12 mouse cellular contexts compared by ENCODE assay signal in genomic region chr5:75450564-75450963, GRCm38 (mm10).
DNase-seq lines count a peak whose midpoint lies in the region; ATAC-seq and TF ChIP-seq lines count a peak whose summit lies in the region.
"Had no signal": no experiment of that assay in that cellular context is flagged by ENCODE, and none has a peak within 500 bp of the region (broad histone marks: within the 10 kb centered on the region; RNA-seq: fewer than 3 reads in every experiment).

No protein-coding gene starts in this region.

- WGBS in kidney, embryonic 15.5 days, result 52% methylated on average over 9 of the region's 9 CpGs
- WGBS in liver, postnatal 0 days (ENCODE audit: insufficient replicate concordance), result 55% methylated on average over 9 of the region's 9 CpGs

- peak; percentile 71 for ATAC-seq in kidney, embryonic 15.5 days (replicated peaks; ENCODE audit: low FRiP score)
- peak; percentile 62 for ATAC-seq in liver, postnatal 0 days

- no peak overlapping the region for H3K4me2 ChIP-seq in kidney, embryonic 15.5 days
- 0 out of 2 replicates have a peak overlapping the region, but pooled peaks have one; percentile 19 for H3K4me2 ChIP-seq in liver, postnatal 0 days (ENCODE audit: low read depth, low read length)
- H3K4me2 ChIP-seq: limb, embryonic 15.5 days had no signal

- no peak overlapping the region for H3K9ac ChIP-seq in kidney, embryonic 15.5 days
- H3K9ac ChIP-seq in liver, postnatal 0 days (replicated peaks), result no peak overlapping the region
- H3K9ac ChIP-seq: limb, embryonic 15.5 days had no signal

- intact Hi-C loops in heart, postnatal 25 days (cut with DNase I), result no loop called here

- no peak overlapping the region for H3K27ac ChIP-seq in kidney, embryonic 15.5 days
- H3K27ac ChIP-seq in liver, postnatal 0 days (ENCODE audit: low read depth), result no peak overlapping the region
- H3K27ac ChIP-seq: layer of hippocampus, adult 2 months; limb, embryonic 15.5 days had no signal

- H3K36me3 ChIP-seq in kidney, embryonic 15.5 days, result no peaks in the 10 kb centered on the region
- H3K36me3 ChIP-seq in liver, postnatal 0 days (replicated peaks; ENCODE audit: insufficient read depth, low read length), result no peaks in the 10 kb centered on the region
- H3K36me3 ChIP-seq: limb, embryonic 15.5 days had no signal

- peaks cover 14% of the 10 kb centered on the region; the same call in 1 of the 2 replicates for H3K4me1 ChIP-seq in kidney, embryonic 15.5 days
- peaks cover 17% of the 10 kb centered on the region for H3K4me1 ChIP-seq in liver, postnatal 0 days (ENCODE audit: insufficient read depth)

- no peaks in the 10 kb centered on the region for H3K9me3 ChIP-seq in kidney, embryonic 15.5 days (replicated peaks)
- H3K9me3 ChIP-seq in liver, postnatal 0 days (ENCODE audit: low read length), result no peaks in the 10 kb centered on the region
- H3K9me3 ChIP-seq: limb, embryonic 15.5 days had no signal

- no peak for TF ChIP-seq CTCF in liver, postnatal 0 days (IDR thresholded peaks at IDR 0.05; ENCODE audit: low read depth)

- H3K4me3 ChIP-seq in kidney, embryonic 15.5 days (replicated peaks), result no peak overlapping the region
- no peak overlapping the region for H3K4me3 ChIP-seq in liver, postnatal 0 days (ENCODE audit: low read depth, low read length)
- H3K4me3 ChIP-seq: layer of hippocampus, adult 2 months; limb, embryonic 15.5 days had no signal

- H3K27me3 ChIP-seq in kidney, embryonic 15.5 days, result peaks cover 3% of the 10 kb centered on the region
- H3K27me3 ChIP-seq in liver, postnatal 0 days (ENCODE audit: insufficient read depth, low read length), result no peaks in the 10 kb centered on the region

- TF ChIP-seq EP300 in liver, postnatal 0 days (IDR thresholded peaks at IDR 0.05; ENCODE audit: low read depth), result no peak

- peak; percentile 67 for DNase-seq in heart, adult 11 months
- no peak for DNase-seq in heart, postnatal 25 days (ENCODE audit: low spot score)
- DNase-seq in kidney, adult 18-20 months, result no peak
- DNase-seq in ZHBTc4 (ENCODE audit: low read depth, low spot score), result peak; percentile 14
- no peak for DNase-seq in liver, postnatal 0 days
- DNase-seq in right cerebral cortex, postnatal 25 days, result no peak
- DNase-seq: adrenal gland, adult 8-10 months; cerebellum, postnatal 36 days; thymus, postnatal 25 days had no signal

Comparison
In these comparisons a context has a peak if more than half of its experiments do, and no peak if none do; other contexts are left out.
1. DNase-seq: peak in heart, adult 11 months (single experiment) and ZHBTc4 (single experiment); none in heart, postnatal 25 days (single experiment), kidney, adult 18-20 months (single experiment), liver, postnatal 0 days (single experiment) and right cerebral cortex, postnatal 25 days (single experiment).